Mouse (Mus musculus) adrenal gland, postnatal 14 days (tissue): ENCODE results near the gene Gm10570. TPM values are rescaled to one million over a fixed set of nuclear protein-coding genes. Genes with fewer than 3 reads are reported as not detected.

Experiments used
- DNase-seq: peaks from one replicate; pipeline ENCODE4 v3.0.0; 2021; ENCODE audit warnings: mixed read lengths
- total RNA-seq: library from RNA; stranded (reverse); gene quantifications from 2 replicates; pipeline ENCODE4 v1.2.3, GENCODE M21; 2021

Gene Gm10570
- total RNA-seq, 1 experiment from 2014 or later: 1.5 TPM

DNA sequence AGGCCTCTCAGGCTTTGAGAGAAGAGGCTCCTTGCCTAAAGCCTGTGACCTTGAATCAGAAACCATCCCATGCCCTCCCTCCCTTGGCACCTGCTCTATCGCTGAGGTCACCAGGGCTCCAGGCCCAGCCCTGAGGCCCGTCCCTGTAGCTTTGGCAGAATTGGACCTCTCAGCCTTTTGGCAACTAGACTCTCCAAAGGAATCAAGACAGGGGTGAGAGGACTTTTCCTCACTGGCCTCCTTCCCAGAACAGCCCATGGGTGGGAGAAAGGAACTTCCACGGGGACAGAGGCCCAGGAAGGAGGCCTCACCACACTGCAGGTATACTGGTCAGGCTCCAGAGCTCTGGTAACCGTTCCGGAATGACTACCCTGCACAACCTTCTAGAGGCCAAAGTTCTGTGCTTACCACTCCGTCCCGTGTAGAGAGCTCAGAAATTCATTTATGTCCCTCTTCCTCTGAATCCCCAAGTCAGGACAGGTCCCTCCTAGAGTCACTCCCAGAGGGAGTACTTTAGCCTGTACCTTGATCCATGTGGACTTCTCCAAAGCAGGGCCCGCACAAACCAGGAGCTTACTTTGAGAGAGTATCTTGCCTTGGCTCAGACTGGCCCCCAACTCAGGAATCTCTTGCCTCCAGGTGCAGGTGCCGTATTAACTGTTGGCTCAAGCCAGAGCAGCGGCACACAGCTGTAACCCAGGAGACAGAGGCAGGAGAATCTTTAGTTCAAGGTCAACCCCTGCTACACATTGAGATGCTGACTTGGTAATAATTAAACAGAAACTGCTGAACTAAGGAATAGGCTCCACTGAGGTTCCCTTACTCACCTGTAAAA is 1.5 kb downstream of the Gm10570 start:
- peak; percentile 76 for DNase-seq

- no peak for DNase-seq
These were observed 3.7 kb downstream of the Gm10570 start for GRCm38 (mm10) chr4:130304746-130305145.

DNA sequence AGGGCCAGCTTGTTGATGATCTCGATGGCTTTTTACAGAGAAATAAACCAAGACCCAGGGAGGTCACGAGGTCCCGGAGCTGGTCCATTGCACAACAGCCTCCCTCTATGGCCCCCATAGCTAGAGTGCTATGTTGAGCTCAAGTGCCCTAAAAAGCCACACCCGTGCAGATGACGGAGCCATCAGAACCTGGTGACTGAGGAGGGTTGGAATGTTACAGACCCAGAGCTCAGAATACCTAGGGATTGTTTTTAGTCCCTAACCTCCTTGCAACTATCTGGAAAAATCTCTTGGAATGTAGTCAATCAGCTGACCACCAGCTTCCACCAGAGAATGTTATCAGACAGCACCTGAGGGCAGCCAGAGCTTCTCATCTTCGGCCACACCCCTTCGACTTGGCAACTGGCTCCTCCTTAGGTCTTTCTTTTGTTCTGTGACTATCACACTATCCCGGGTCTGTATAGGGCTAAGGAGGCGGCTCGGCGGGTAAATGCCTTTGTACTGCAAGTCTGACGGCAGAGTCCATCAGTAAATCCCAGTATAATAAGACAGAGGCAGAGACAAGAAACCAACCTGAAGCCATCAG is 6.1 kb downstream of the Gm10570 start:
- DNase-seq: no peak

- no peak for DNase-seq
These were observed 8.8 kb downstream of the Gm10570 start for GRCm38 (mm10) chr4:130299629-130300018.

DNA sequence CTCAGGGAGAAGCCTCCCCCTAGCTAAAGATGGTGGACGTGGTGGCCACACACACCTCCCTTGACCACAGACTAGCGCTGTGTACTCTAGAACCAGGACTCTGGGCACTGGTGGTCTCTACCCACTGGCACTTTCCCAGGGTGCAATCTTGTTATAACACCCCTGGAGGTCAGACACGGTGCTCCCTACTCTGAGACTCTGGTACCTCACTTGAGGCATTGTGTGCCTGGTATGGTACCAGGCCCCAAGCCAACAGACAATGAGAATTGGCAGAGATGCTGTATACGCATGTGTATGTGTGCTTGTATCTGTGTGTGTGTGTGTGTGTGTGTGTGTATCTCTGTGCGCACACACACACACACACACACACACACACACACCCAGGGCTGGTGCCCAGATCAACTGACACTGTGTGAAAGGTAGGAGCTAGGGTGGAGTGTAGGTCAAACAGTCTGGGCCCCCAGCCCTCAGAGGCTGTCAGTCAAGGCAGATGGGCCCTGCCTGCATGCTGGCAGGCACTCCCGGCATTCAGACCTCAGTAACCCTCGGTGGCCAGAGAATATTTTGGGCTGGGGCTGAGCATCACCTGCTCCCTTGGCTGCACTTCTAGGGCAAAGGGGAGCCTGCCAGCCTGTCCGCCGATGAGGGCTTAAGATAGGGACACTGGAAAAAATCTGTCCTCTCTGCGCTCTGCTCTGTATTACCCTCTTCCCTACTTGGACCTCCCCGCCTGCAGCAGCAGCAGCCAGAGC is 9.4 kb downstream of the Gm10570 start:
- peak; percentile 51 for DNase-seq

DNA sequence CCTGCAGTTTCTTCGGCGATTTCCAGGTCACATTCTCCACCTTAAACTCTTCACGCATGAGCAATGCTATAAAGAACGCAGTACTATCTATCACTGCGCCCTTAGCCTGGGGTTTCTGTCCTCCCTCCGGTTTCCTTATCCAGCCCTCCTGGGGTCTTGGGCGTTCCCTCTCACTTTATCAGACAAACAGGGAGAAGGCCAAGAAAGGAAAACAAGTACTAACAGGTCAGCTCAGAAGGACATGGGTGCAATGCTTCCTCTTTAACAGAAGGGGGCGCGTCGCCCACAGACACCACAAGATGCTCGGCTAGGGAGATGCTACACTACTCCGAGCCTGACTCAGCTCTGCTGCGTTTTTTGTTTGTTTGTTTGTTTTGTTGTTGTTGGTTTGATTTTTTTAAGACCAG is 11.3 kb downstream of the Gm10570 start:
- DNase-seq: no peak

DNA sequence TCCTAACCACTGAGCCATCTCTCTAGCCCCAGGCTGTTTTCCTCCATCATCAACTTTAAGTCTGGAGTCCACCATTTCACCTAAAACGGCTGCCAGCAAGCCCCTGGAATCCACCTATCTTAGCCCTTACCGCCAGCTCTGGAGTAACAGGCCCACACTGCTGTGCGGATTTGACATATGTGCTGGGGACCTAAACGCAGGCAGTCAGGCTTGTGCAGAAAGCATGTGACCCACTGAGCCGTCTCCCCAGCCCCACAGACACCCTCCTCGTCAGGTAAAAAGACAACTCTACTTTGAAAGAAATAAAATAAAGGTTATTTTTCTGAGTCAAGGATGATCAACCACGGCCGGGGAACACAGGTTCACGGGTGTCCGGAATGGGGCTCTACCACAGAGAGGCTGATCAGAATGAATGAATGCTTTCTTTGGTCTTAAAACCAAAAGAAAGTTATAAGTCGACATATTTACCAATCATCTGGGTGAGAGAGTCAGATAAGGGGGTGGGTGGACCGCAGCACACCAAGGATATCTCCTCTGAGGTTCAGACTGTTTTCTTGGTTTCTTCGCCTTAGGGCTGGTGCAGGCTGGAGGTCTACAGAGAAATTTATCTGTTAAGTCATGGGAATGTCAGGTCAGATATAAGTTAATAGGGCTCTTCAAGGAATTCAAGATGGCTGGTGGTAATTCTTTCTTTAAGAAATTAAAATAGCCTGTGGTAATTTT is 12.1 kb downstream of the Gm10570 start:
- no peak for DNase-seq

- peak; percentile 44 for DNase-seq
These were observed 13.3 kb downstream of the Gm10570 start for GRCm38 (mm10) chr4:130295047-130295745.

DNA sequence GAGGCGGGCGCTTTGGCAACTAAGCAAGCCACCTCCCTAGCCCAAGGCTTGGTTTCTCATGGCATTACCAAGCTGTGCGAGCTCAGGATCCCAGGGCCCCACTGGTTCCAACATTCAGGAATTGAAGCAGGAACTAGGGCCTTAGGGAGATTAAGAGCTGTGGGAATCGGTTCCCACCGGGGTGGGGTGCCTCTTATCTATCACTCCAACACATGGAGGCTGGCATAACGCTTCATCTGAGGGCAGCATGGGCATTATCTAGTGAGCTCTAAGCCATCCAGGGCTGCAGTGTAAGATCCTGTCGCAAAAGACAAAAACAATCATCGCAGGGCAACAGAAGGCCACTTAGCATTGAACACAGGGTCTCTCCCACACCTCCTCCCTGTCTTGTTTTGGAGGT is 14.0 kb downstream of the Gm10570 start:
- DNase-seq: no peak

GRCm38 (mm10) chr4:130292271-130292670 is 16.2 kb downstream of the Gm10570 start:
- DNase-seq: peak; percentile 86

DNA sequence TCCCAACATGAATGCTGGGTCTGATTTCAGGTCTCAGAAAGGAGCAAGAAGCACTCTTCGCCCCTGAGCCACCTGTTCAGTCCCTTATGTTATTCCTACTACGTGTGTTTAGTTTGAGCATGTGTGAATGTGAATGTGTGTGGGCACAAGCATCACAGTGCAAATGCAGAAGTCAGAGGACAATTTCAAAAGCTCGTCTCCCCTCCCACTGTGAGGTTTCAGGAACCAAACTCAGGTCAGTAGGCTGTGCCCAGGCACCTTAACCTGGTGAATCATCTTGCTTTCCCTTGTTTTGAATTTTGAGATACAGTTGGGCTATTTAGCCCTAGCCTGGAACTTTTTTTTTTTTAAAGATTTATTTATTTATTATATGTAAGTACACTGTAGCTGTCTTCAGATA is 18.6 kb downstream of the Gm10570 start:
- DNase-seq: no peak

DNA sequence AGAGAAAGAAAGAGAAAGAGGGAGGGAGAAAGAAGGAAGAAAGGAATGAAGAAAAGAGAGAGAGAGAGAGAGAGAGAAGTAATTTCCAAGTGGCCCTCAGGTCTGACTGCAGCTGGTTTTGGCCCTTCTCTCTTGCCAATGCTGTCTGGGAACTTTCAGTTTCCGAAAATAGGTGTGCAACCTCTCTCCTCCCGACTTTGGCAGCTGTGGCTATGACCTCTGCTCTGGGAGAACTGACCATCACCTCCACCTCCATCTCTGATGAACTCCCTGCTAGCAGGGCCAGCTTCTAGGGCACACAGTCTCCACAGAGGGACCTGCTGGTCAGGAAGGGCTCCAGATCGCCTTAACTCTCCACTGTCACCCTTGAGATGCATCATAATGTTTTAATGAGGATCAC is 21.9 kb downstream of the Gm10570 start:
- DNase-seq: no peak

DNA sequence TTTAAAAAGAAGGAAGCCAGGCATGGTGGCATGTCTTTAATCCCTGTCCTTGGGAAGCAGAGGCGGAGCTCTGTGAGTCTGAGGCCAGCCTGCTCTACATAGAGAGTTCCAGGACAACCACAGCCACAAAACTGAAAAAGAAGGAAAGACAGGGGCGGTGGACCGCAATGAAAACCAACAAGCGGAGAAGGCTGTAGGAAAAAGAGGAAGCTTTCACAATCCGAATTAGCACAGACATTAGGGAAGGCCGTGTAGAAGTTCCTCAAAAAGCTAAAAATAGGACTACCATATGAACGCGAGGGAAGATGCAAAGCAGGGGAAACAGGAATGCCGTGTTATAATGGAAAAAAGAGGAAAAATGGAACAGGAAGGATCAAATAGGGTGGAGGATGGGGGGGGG is 24.6 kb downstream of the Gm10570 start:
- no peak for DNase-seq

GRCm38 (mm10) chr4:130282856-130283255 is 25.6 kb downstream of the Gm10570 start:
- DNase-seq: no peak

DNA sequence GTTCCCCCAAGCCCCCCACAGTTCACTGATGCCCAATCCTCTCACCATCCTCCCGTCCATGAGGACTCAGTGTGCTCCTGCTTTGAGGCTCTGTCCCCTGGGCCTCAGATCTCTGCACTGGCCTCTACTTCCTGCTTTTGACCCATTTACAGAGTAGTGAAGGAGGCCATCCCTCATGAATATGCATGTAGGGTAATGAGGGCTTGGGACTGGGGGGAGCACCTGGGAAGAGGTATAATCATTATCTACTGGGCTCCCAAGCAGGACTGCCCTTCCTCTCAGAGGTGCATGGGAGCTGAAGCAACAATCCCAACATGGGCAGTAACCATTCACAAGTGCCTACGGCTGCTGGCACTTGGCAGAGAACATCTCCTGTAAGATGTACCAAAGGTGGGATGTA is 29.4 kb downstream of the Gm10570 start, which contains the start of gene Serinc2:
Serinc2 (minus strand) TSS at position 101 of the 400 bp plus-strand sequence.
- DNase-seq: no peak

DNA sequence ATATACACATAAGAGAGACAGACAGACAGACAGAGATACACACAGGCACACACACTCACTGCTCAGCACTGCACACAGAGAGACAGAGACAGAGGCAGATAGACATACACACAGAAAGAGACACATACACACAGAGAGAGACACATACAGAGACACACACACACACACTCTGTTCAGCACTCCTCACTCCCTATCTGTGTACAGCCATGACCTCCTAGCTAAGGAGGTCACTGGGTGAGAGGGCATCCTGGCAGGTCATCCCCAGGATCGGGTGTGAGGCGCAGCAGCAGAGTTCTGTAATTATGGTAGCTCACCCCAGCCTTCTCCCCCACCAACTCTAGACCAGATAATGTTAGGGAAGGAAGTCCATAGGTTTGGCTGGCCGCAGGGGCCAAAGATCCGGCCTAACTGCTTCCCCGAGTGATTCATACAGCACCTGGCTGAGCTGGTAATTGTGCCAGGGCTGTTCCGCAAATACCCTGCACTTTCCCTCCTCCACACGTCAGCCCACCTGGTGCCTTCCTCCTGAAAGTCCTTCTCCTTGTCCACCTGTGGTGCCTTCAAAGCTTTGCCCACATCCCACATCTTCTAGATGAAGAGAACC is 31.8 kb downstream of the Gm10570 start:
- no peak for DNase-seq

DNA sequence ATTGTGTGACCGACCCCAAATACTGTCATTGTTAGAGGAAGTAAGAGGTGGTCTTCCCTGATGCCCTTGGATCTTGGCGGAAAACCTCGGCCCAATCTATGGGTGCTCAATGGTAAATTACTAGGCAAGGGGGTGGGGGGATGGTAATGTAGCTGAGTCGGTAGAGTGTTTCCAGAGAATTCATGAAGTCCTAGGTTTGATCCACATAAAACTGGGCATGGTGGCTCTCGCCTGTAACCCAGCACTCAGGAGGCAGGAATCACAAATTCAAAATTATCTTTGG is 32.7 kb downstream of the Gm10570 start:
- no peak for DNase-seq

DNA sequence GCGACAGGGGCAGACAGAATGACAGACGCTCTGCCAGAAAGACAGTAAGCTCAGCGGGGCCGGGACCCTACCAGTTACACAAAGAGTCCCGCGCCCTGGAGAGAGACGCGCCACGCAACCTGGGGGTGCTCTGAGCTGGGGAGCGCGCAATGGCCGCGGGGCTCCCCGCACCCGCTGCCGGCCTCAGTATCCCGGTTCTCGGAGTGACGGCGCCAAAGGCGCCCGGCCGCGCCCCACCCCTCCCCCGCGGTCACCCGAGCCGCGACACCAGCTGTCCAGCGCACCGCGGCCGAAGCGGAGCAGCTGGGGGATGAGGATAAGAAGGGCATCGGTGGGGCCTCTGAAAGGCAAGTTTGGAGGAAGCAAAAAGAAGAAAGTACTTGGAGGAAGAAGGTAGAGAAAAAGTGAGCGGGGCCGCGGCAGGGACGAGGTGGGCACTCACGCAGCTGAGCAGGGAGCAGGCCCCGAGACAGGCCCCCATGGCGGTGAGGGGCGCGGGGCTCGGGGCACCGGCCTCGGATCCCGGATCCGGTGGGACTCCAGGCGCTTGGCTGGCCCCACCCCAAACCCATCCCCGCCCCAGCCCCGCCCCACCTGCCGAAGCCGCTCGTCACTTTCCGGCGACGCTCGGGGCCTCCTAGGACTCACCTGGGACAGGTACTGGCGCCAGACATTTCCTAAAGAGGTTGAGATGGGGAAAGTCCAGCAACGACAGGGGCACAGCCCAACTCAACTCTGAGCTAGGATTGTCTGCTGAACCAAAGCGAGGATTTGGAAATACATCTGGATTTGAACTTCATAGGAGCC is 33.3 kb downstream of the Gm10570 start:
- no peak for DNase-seq

DNA sequence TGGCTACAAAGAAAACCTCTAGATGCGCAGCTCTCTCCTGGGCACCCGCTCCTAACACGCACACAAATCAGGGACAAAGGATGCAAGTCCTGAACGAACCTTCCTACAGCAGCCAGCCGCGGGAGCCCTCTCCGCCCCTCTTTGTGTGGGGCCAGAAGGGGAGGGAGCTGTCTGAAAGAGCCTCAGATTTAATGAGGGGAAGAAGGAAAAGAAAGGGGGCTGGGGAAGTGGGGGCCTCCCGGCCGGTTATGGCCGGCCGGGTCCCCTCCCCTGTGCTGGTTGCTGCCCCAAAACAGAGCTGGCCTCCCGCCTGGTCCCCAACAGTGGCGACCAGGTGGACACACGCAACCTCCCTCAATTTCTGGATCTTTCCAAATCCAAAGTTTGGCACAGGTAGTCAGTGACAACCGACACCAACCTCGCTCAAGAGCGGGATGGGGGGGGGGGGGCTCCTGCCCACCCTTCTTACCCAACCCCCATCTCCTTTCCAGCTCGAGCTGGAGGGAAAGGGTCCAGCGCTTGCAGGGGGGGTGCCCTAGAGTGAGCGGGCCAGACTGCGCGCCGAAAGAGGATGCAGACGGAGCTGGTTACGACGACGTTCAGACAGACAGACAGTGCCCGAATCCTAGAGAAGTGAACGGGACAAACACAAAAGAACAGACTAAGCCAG is 34.0 kb downstream of the Gm10570 start:
- no peak for DNase-seq

GRCm38 (mm10) chr4:130273698-130274345 is 34.7 kb downstream of the Gm10570 start:
- peak; percentile 66 for DNase-seq
